Mouse (Mus musculus) naive thymus-derived CD4-positive, alpha-beta T cell, adult 2 months (primary cell): Measurements from ENCODE around the gene Atp6v0a4.

Source experiments
- DNase-seq: peaks from one replicate; pipeline ENCODE4 v3.0.0-alpha.2; 2011; ENCODE audit warnings: low read depth

Atp6v0a4 gene

DNA sequence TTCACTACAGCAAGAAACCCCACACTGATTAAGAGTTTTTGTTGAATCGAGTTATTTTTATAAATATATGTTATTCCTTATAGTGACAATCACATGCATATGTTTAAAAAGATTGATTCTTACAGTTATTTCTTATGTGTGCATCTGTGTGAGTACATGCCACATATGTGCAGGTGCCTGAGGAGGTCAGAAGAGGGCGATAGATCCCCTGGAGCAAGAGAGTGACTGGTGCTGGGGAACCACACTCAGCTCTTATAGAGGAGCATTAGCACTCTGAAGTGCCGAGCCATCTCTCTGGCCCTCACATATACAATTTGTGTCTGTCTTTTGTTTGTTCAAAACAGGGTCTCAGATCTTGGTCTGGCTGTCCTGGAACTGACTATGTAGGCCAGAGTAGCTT lies 50.8 kb downstream of the Atp6v0a4 start:
- no peak for DNase-seq

DNA sequence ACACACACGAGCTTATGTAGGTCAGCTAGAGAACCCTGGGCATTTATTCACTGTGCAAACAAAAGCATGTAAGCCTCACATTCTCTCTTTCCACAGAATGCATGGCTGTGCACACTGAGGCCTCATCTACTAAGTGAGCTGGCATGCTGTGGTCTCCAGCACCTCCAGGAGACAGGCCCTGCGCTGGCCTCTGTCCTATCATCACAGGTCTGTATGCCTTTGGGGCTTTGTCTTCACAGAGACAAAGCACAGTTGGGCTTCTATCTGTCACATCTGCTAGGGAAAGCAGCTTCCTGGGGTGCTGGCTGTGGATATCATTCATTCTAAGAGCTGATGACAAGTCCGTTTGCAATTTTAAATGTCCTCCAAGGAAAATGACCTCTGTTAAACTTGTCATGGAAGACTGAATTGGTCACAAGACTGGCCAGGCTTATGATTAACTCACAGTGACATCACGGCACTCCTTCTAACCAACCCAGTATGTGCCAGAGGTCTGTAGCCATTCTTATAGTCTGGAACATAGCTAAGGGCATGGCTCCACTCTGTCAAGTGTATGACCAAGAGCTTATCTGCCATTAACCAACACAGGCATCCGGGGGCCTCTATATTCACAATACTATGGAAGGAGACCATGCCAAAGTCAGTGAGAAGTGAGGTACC lies 52.1 kb downstream of the Atp6v0a4 start:
- no peak for DNase-seq

DNA sequence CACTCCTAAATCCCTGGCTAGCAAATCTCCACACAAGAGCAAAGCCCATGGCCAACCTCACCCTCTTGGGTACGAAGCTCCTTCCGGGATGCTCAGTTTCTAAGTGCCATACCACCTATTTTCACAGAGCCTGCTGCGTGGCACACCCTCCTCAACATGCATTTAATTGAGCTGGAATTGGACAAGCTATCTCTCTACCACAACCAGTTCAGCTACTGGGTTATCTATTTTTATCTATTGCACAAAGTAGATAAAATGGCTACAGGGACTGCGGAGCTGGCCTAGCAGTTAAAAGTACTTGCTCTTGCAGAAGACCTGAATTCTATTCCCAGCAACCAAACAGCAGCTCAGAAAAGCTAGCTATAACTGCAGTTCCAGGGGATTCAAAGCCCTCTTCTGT lies 53.1 kb downstream of the Atp6v0a4 start:
- DNase-seq: no peak

- peak; percentile 86 for DNase-seq
These were observed 58.2 kb downstream of the Atp6v0a4 start for GRCm38 (mm10) chr6:38066215-38066614.

DNA sequence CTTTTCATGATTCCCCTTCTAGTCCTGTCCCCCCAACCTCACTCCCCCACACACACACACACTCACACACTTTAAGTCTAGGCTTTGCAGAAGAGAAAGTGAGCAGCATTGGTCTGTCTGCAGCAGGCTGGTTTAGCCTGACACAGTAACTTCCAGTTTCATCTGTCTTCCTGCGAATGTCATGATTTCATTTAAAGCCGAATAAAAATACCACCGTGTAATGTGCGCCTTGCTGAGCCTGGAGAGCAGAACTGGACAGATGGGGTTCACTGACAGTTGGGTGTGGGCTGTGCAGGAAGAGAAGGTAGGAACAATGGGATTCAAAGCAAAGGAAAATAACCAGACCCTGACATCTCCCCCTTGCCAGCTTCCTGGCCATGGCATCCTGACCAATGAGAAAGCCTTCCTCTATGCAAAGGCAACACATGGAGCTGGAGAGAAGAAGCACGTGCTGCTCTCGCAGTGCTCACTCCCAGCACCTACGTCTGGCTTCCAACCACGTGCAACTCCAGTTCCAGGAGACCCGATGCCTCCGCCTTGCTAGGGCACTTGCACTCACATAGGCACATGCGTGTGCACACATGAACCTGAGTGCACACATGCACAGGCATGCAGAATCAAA lies 58.8 kb downstream of the Atp6v0a4 start:
- DNase-seq: peak; percentile 13

DNA sequence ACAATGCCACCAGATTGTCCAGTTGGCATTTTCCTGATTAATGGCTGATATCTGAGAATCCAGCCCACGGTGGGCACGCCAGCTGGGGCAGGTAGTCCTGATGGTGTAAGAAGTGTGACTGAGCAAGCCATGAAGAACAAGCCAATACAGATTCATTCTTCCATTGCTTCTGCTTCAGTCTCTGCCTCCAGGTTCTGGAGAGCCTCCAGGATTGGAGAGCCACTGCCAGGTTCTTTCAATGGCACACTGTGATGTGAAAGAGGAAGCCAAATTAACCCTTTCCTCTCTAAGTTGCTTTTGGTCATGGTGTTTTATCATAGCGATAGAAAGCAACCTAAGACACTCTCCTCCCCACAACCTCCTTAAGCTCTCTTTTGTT lies 59.3 kb downstream of the Atp6v0a4 start:
- DNase-seq: no peak

GRCm38 (mm10) chr6:38064621-38065020 lies 59.8 kb downstream of the Atp6v0a4 start:
- peak; percentile 11 for DNase-seq

DNA sequence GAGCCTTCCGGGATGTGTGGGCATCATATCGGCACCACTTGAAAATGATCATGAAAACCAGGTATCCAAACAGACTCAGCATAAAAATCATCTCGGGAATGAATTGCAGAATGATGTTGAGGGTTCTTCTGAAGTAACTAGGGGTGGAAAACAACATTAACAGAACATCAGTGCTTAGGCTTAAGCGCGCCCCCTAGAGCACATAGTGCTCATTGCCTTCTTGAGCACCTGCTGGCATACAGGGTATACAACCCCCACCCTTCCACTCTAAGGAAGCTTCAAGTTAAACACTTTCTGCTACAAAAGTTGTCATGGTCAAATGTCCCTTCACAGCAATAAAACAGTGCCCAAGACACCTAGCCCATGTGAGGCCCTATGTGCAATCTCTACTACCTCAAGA lies 65.6 kb downstream of the Atp6v0a4 start:
- peak; percentile 28 for DNase-seq

- no peak for DNase-seq
These were observed 68.7 kb downstream of the Atp6v0a4 start for GRCm38 (mm10) chr6:38055471-38056330.

- DNase-seq: no peak
These were observed 74.8 kb downstream of the Atp6v0a4 start for GRCm38 (mm10) chr6:38049601-38050000.

GRCm38 (mm10) chr6:38048800-38049561 lies 75.4 kb downstream of the Atp6v0a4 start:
- DNase-seq: no peak

- no peak for DNase-seq
These were observed 76.4 kb downstream of the Atp6v0a4 start for GRCm38 (mm10) chr6:38048003-38048402.

DNA sequence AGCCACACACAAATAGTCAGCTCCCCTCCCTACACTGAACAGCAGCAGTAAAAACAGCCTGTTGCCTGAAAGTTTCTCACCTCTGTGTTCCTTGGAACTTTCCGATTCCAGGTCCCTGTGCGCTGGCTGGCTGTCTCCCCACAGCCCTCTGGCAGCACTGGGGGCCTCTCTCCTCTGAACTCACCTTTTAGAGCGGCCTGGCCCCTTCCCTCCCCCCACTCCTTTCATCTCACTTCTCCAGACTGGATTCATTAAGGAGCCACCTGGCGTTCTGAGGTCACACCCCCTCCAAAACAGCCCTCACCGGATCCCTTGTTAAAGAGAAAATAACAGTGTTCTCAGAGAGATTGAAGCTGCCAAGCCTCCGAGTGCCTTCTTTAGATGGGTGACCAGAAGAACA lies 77.5 kb downstream of the Atp6v0a4 start, which contains the start of gene Svopl:
TSS of gene Svopl (minus strand) at position 159 of the 400 bp plus-strand sequence.
- DNase-seq: no peak

DNA sequence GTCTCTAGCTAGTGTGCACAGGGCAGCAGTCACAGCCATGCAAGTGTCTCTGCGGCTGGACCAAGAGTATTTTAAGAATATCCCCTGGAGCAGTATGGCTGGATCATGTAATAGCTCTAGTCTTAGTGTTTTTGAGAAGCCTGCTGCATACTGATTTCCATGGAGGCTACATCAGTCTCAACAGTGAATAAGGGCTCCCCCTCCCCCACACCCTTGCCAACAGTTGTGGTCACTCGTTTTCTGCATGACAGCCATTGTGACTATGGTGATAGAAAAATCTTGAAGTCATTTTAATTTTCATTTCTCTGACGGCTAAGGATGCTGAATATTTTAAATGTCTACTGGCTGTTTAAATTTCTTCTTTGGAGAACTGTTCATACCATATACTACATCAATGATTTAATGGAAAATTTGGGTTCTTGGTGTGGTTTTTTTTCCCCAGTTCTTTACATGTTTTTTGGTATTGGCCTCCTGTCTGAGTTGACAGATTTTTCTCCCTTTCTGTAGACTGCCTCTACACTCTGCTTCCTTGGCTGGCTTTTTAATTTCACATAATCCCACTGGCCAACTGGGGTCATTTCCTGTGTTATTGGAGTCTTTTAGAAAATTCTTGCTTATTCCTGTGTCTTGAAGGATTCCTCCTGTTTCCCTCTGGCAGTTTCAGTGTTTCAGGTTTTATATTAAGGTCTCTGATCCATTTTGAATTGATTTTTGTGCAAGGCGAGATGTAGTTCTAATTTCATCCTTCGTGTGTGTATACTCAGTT lies 91.4 kb downstream of the Atp6v0a4 start:
- no peak for DNase-seq

DNA sequence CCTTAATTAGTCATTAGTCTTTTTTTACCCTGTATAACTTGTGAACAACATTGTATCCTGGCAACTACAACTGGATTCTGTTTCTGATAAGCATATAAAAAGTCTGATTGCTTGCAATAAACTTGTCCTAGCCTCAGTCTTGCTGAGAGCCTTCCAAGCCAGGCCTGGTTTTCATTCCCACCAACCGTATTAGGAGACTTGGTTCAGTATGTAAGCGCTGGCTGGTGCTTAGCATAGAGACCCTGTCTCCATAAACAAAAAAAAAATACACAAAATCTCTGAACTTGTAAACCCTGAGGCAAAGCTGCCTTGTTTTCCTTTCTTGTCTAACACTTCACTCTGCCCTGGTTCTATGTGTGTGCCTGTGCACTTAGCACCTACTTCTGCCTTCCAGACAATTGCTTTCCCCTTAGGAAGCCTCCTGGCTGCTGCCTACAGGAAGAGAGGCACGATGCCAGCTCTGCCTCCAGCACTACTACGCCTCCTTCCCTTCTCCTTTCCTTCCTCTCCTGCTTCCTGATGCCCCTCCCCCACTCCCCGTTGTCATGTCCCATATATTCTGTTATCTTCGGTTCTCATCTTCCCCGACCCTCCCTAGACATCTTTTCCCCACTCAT lies 92.4 kb downstream of the Atp6v0a4 start:
- DNase-seq: no peak

DNA sequence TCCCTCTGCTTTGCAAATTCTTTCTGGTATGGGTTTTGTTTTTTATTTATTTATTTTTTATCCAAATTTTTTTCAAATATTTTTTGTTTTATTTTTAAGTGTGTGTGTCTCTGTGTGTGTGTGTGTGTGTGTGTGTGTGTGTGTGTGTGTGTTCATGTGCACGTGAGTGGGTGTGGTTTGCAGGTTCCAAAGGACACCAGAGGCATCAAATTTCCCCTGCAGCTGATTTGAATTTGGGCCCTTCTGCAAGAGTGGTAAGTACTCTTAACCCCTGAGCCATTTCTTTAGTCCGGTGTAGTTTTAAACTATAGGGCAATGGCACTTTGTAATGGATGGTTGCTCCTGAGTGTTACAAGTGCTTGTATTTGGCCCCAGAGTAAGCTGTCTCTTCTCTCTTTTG lies 96.2 kb downstream of the Atp6v0a4 start:
- no peak for DNase-seq

GRCm38 (mm10) chr6:38027771-38028170 lies 96.6 kb downstream of the Atp6v0a4 start:
- DNase-seq: no peak

DNA sequence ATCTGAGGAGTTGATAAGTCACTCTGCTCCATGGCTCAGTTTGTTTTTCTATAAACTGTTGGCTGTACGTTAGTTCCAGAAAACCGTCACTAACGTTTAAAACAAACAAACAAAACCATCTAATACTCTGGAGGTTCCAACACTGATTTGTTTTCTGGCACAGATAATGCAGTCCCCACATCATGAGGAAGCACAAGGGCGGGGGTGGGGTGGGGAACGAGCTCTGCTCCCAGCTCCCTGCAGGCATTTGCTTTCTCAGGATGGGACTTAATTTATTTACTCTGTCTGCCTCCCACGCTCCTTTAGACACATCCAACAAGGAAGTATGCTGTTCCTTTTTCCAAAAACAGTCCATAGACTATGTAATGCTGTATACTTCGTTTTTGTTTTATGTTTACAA lies 101.1 kb downstream of the Atp6v0a4 start:
- DNase-seq: no peak

DNA sequence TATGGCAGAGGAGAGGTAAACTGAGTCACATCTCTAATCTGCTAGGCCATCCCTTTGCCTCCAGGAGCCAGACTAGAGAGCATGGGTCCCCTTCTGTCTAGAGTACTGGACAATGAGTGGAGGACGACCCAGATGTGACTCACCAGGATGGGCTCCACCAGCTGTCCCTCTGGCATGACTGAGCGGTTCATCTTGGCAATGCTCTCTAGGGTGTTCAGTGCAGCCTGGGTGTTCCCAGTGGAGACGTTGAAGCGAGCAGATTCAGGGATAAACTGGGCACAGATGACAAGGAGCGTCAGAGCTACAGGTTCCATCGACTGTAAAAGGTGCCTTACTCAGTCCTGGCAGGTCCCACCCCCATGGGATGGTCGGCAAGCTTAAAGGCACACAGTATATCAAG lies 103.0 kb downstream of the Atp6v0a4 start:
- DNase-seq: no peak

- DNase-seq: no peak
These were observed 111.6 kb downstream of the Atp6v0a4 start for GRCm38 (mm10) chr6:38012829-38013228.

DNA sequence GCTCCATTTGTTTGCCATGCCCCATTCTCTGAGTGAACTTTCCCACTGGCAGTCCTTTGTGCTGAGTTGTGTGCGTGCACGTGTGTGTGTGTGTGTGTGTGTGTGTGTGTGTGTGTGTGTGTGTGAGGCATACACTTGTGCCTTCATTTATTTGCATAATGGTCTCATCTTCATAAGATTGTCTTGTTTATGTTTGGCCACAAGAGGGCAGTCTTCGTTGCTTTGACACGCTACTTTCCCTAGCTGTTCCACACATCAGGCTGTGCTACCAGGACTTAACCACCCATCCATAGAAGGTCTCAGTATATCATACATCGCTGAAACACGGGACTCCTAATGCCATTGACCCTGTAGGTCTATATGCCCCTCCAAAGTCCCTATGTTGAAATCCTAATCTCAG lies 116.9 kb downstream of the Atp6v0a4 start:
- peak; percentile 59 for DNase-seq
